Mouse (Mus musculus) liver, adult 2 months (tissue): Measurements from ENCODE around the gene Abca3. TPM values are rescaled to one million over a fixed set of nuclear protein-coding genes. Genes with fewer than 3 reads are reported as not detected.

Experiments used
- DNase-seq: peaks from one replicate; pipeline ENCODE4 v3.0.0-alpha.2; 2011; ENCODE audit warnings: low read depth, low spot score; ENCODE audit errors: extremely low read depth
- H3K27ac ChIP-seq: fragments of 200-500 bp; replicated peaks from 2 replicates; pipeline ENCODE4 v1.5.1; 2012; ENCODE audit warnings: low read depth, mild to moderate bottlenecking, control low read depth, inconsistent platforms, low read length; ENCODE audit not compliant: insufficient read depth
- H3K27me3 ChIP-seq: fragments of 200-500 bp; 2 replicates; pipeline ENCODE4 v1.6.1; 2012; ENCODE audit warnings: mild to moderate bottlenecking, moderate library complexity, low read length, inconsistent platforms; ENCODE audit not compliant: control insufficient read depth, insufficient read depth
- H3K36me3 ChIP-seq: fragments of 200-500 bp; 2 replicates; pipeline ENCODE4 v1.6.1; 2012; ENCODE audit warnings: low read length, inconsistent platforms; ENCODE audit not compliant: control insufficient read depth, insufficient read depth
- H3K4me1 ChIP-seq: fragments of 200-500 bp; 2 replicates; pipeline ENCODE4 v1.6.1; 2011; ENCODE audit warnings: low read length; ENCODE audit not compliant: control insufficient read depth, insufficient read depth
- H3K4me3 ChIP-seq: fragments of 200-500 bp; 2 replicates; pipeline ENCODE4 v1.5.1; 2011; ENCODE audit warnings: low read depth, mild to moderate bottlenecking, control low read depth, low read length, moderate library complexity; ENCODE audit not compliant: insufficient read depth
- H3K79me2 ChIP-seq: fragments of 200-500 bp; 2 replicates; pipeline ENCODE4 v1.6.1; 2012; ENCODE audit warnings: inconsistent platforms, mild to moderate bottlenecking, low read length, moderate library complexity; ENCODE audit not compliant: control insufficient read depth, insufficient read depth
- H3K9ac ChIP-seq: fragments of 200-500 bp; 2 replicates; pipeline ENCODE4 v1.6.1; 2012; ENCODE audit warnings: low read depth, mild to moderate bottlenecking, control low read depth, inconsistent platforms, low read length
- CTCF ChIP-seq: fragments of 200-500 bp; IDR thresholded peaks from 2 replicates; pipeline ENCODE4 v1.5.1; 2011; ENCODE audit warnings: low read depth, low read length, control low read depth
- POLR2A ChIP-seq: fragments of 200-500 bp; IDR thresholded peaks from 2 replicates; pipeline ENCODE4 v1.6.1; 2011; ENCODE audit warnings: low read length, control low read depth; ENCODE audit not compliant: insufficient read depth; ENCODE audit errors: extremely low read depth
- WGBS: fragments of 180-500 bp; shearing (Covaris S2); methylation state at CpG from one replicate; pipeline ENCODE4 v1.1.7; 2018; 5-methylcytosine and 5-hydroxymethylcytosine counted together
- polyA plus RNA-seq: library from polyadenylated mRNA; depleted of rRNA; stranded (reverse); fragments of >200 nt; gene quantifications from 2 replicates; pipeline ENCODE4 v1.2.3, GENCODE M21; 2012
- total RNA-seq: library from RNA; depleted of rRNA; stranded (reverse); fragments of >200 nt; gene quantifications from 2 replicates; pipeline ENCODE4 v1.2.3, GENCODE M21; 2014

The Abca3 gene
- total and polyA plus RNA-seq, 2 experiments = 36.0 to 70.0 TPM

DNA sequence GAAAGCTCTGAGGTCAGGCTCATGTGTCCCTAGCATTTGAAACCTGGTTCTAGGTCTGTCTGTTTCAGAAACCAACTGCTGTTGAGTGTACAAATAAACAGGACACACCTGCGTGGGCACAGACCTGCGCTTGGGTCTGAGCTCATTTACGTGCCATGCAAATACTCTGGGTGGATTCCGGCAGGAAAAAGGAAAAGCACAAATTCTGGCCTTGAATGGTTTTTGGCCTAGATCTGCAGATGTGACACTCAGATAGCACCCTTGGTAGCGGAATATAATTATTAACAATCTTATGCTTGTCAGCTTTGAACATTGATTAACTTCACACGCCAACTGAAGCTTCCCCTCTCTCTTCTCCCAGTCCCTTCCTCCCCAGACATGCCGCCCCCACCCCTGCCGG, 3.5 kb downstream of the Abca3 start:
- DNase-seq = peak; percentile 71
- Histone ChIP-seq H3K27me3 (no peaks in the 10 kb centered on the region), H3K27ac (no peak overlapping the region), H3K4me3 (no peak overlapping the region), H3K4me1 (peaks cover 36% of the 10 kb centered on the region), H3K36me3 (no peaks in the 10 kb centered on the region), H3K9ac (no peak overlapping the region), H3K79me2 (peaks cover 21% of the 10 kb centered on the region; the same call in 1 of the 2 replicates)
- 27% methylated on average over 8 of the region's 8 CpGs for WGBS
- no peak for TF ChIP-seq POLR2A
- no peak for TF ChIP-seq CTCF

DNA sequence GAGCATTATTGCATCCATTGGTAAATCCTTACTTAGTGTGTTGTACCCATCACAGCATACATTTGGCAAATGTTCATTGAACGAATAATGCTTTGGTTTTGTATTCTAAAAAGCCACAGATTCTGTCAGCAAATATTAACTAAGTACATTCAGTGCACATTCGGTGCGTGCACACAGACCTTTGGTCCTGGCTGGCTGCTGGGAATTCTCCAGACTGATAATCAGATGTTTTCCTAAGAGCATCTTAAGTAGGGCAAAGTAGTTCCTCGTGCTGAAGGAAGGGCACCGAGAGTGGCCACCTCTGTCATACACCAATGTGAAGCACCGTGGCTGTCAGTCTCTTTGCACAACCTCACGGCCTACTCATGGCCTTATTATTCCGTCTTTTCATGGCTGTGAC, 7.3 kb downstream of the Abca3 start:
- Histone ChIP-seq H3K4me3 (no peak overlapping the region), H3K27me3 (no peaks in the 10 kb centered on the region), H3K9ac (no peak overlapping the region), H3K79me2 (0 out of 2 replicates have a peak, but pooled peaks cover 5% of the 10 kb centered on the region), H3K4me1 (peaks cover 44% of the 10 kb centered on the region), H3K36me3 (no peaks in the 10 kb centered on the region), H3K27ac (peak overlapping the region; percentile 43; the same call in 1 of the 2 replicates)
- 21% methylated on average over 8 of the region's 8 CpGs for WGBS
- TF ChIP-seq POLR2A (no peak), CTCF (no peak)
- peak; percentile 68 for DNase-seq

DNA sequence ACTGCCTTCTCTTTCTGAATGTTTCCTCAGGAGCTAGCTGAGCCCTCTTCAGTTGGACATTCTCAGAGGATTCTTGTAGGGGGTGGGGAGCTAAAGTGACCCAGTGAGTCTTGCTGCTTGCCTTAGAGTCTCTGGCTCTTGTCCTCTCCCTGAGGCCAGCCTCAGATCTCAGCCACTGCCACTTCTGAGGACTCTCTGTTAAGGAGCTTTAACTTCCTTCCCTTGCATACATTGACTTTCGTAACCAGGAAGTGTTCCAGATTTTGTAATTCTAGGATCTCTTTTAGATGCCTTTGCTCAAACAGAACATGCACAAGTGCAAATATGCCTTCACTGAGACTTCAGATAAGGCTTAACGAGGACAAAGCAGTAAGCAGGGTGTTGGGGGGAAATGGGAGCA, 8.2 kb downstream of the Abca3 start:
- Histone ChIP-seq H3K36me3 (no peaks in the 10 kb centered on the region), H3K79me2 (0 out of 2 replicates have a peak, but pooled peaks cover 5% of the 10 kb centered on the region), H3K27ac (peak overlapping the region; percentile 23; the same call in 1 of the 2 replicates), H3K4me1 (peaks cover 53% of the 10 kb centered on the region), H3K4me3 (no peak overlapping the region), H3K27me3 (no peaks in the 10 kb centered on the region), H3K9ac (no peak overlapping the region)
- TF ChIP-seq CTCF (no peak), POLR2A (no peak)
- 5% methylated on average over 2 of the region's 2 CpGs for WGBS
- DNase-seq = no peak

DNA sequence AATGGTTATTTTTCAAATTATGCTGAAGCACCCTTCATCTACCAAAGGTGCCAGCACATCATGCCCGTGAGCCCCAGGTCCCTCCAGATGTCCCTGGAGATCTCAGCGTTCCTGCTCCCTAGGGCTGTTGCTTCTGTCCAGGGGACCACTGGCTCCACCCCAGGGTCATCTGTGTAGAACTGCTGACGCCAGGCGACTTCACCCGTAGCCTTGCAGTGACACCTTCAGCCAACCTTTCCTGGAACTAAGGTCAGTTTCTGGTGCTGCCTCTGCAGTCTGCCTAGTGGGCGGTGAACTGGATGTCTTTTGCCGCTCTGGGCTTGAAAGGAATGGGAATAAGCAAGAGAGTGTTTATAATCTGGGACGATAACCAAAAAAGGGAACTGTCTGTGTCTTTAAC, 9.1 kb downstream of the Abca3 start:
- no peaks in the 10 kb centered on the region for H3K36me3 ChIP-seq
- no peak overlapping the region for H3K4me3 ChIP-seq
- H3K4me1 ChIP-seq = peaks cover 54% of the 10 kb centered on the region
- H3K9ac ChIP-seq = no peak overlapping the region
- no peaks in the 10 kb centered on the region for H3K27me3 ChIP-seq
- H3K27ac ChIP-seq = peak overlapping the region; percentile 69
- WGBS = 20% methylated on average over 8 of the region's 8 CpGs
- TF ChIP-seq POLR2A (no peak), CTCF (no peak)
- DNase-seq = peak; percentile 85
- 0 out of 2 replicates have a peak, but pooled peaks cover 5% of the 10 kb centered on the region for H3K79me2 ChIP-seq

DNA sequence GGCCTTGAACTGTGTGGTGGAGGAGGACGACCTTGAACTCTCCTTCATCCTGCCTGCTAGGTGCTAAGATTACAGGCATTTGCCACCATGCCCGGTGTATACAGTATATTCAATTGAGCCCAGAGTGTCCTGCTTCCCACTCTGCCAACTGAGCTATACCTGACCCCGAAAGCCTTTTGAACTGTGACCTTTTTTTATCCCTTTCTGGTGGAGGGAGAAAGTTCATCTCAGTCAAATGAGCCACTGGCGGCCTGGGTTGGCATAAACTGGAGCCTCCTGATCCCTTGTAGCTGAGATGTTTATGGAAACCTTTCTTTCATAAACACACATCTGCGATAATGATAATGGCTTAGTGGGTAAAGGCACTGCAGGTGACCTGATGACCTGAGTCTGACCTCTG, 9.5 kb downstream of the Abca3 start:
- TF ChIP-seq POLR2A = no peak
- TF ChIP-seq CTCF = no peak
- peak; percentile 90 for DNase-seq
- Histone ChIP-seq H3K36me3 (no peaks in the 10 kb centered on the region; the same call in 1 of the 2 replicates), H3K9ac (no peak overlapping the region), H3K27ac (peak overlapping the region; percentile 69), H3K4me3 (no peak overlapping the region), H3K79me2 (0 out of 2 replicates have a peak, but pooled peaks cover 5% of the 10 kb centered on the region), H3K27me3 (no peaks in the 10 kb centered on the region), H3K4me1 (peaks cover 58% of the 10 kb centered on the region)
- 22% methylated on average over 5 of the region's 5 CpGs for WGBS

DNA sequence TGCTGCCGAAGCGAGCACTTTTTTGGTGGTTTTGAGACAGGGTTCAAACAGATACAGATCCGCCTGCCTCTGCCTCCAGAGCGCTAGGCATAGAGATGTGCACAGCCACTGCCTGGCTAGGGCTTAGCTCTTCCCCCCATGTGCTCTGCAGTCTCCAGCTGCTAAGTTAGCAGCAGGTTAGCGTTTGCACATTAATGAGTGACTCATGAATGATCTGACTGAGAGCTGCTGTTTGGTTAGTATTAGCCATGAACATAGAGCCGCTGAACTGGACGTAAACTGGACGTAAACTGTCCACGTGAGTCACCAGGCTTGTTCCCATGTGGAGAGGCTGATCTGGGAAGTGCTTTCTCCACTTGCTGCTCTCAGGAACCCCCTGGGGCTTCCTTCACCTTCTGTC, 10.8 kb downstream of the Abca3 start:
- Histone ChIP-seq H3K27me3 (no peaks in the 10 kb centered on the region), H3K4me3 (no peak overlapping the region), H3K9ac (no peak overlapping the region), H3K36me3 (peaks cover 8% of the 10 kb centered on the region; the same call in 1 of the 2 replicates), H3K27ac (0 out of 2 replicates have a peak overlapping the region, but pooled peaks have one; percentile 9), H3K79me2 (no peaks in the 10 kb centered on the region), H3K4me1 (peaks cover 58% of the 10 kb centered on the region)
- peak; percentile 96 for DNase-seq
- no peak for TF ChIP-seq CTCF
- TF ChIP-seq POLR2A = no peak
- 23% methylated on average over 9 of the region's 9 CpGs for WGBS
